Mouse (Mus musculus) kidney, adult 2 months (tissue): Measurements from ENCODE around the gene Clec1a.

Experiments used
- CTCF ChIP-seq: fragments of 200-500 bp; conservative IDR thresholded peaks from 2 replicates; pipeline ENCODE4 v1.5.1; 2011; ENCODE audit warnings: low read depth, mild to moderate bottlenecking, control low read depth, low read length, moderate library complexity, mixed read lengths; ENCODE audit not compliant: insufficient read depth, insufficient read length
- POLR2A ChIP-seq: fragments of 200-500 bp; IDR thresholded peaks from one replicate; pipeline ENCODE4 v1.6.1; 2011; ENCODE audit warnings: low read depth, low read length, control low read depth

DNA sequence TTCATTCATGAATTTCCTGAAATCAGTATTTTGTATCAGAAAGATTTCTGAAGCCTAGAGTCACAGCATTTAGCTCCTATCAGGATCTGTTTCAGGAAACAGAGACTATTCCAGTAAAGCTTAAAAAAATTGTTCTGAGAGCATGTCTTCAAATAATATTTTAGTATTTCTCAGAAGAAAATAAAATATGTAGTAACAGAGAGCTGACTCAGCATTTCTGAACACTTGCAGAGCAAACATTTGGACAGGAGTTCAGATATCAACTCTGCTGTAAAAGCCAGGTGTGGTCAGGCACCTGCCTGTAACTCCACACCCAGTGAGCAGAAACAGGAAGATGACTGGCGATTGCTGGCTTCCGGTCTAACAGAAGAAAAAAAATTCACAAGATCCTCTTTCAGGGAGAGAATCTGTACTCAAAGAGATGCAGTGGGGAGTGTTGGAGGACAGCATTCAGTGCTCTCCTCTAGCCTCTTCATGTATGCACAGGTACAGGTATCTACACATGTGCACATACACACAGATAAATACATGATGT, 76.8 kb downstream of the Clec1a start:
- TF ChIP-seq CTCF: no peak
- TF ChIP-seq POLR2A: no peak
